Mouse (Mus musculus) ES-Bruce4 (cell line): ENCODE data around the gene Rufy1.

ENCODE experiments used
- CTCF ChIP-seq: IDR thresholded peaks from one replicate; pipeline ENCODE4 v1.8.1; 2011; ENCODE audit warnings: low read depth, low read length
- EP300 ChIP-seq: IDR thresholded peaks from 2 replicates; pipeline ENCODE4 v1.6.1; 2011; ENCODE audit warnings: low read depth, low read length; ENCODE audit not compliant: insufficient read depth
- POLR2A ChIP-seq: IDR thresholded peaks from one replicate; pipeline ENCODE4 v1.8.1; 2011; ENCODE audit warnings: low read length; ENCODE audit not compliant: insufficient read depth

- TF ChIP-seq CTCF (no peak), EP300 (no peak), POLR2A (no peak)
These were observed 46.7 kb upstream of the Rufy1 start for GRCm38 (mm10) chr11:50477486-50478070.
